Mouse (Mus musculus): ENCODE measurements at regions not wholly inside any gene's neighbourhood (a gene's known extent, or its start where the extent isn't known, plus 50 kb on each side); places are given as distances from the start of the nearest gene placed in this dataset.

DNA sequence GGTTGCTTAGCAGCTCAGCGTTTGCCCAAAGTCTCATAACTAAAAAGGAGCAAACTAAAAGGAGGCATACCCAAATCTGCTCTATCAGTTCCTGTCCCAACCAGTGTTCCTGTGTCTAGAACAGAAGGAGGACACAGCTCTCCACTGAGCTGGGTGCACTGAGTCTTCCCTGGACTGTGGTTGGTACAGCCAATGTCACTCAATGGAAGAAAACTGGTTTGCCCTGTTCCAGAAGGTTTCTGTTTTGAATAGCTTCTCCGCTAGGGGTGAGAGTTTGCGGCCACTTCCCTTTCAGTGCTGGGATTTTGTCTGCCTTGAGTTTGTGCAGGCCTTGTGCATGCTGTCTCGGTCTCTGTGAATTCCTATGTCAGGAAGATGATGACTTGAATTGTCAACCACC is 194.6 kb upstream of the Map3k7 start:
- Histone ChIP-seq H3K4me3 (ENCODE audit: insufficient read depth, low read depth, low read length) (no peak overlapping the region), H3K27ac (replicated peaks; ENCODE audit: low read depth, low read length) (no peak overlapping the region), H3K4me1 (ENCODE audit: control insufficient read depth, insufficient read depth, insufficient read length, low read length) (no peaks in the 10 kb centered on the region)

GRCm38 (mm10) chr4:31786284-31786683 is 177.6 kb upstream of the Map3k7 start:
- H3K27ac ChIP-seq (replicated peaks; ENCODE audit: low read depth, low read length) = no peak overlapping the region
- H3K4me1 ChIP-seq (ENCODE audit: control insufficient read depth, insufficient read depth, insufficient read length, low read length) = no peaks in the 10 kb centered on the region
- no peak overlapping the region for H3K4me3 ChIP-seq (ENCODE audit: insufficient read depth, low read depth, low read length)

- H3K27ac ChIP-seq (replicated peaks; ENCODE audit: low read depth, low read length) = no peak overlapping the region
- H3K4me1 ChIP-seq (ENCODE audit: control insufficient read depth, insufficient read depth, insufficient read length, low read length) = no peaks in the 10 kb centered on the region
- no peak overlapping the region for H3K4me3 ChIP-seq (ENCODE audit: insufficient read depth, low read depth, low read length)
These were observed 146.2 kb upstream of the Map3k7 start for GRCm38 (mm10) chr4:31817574-31818240.

DNA sequence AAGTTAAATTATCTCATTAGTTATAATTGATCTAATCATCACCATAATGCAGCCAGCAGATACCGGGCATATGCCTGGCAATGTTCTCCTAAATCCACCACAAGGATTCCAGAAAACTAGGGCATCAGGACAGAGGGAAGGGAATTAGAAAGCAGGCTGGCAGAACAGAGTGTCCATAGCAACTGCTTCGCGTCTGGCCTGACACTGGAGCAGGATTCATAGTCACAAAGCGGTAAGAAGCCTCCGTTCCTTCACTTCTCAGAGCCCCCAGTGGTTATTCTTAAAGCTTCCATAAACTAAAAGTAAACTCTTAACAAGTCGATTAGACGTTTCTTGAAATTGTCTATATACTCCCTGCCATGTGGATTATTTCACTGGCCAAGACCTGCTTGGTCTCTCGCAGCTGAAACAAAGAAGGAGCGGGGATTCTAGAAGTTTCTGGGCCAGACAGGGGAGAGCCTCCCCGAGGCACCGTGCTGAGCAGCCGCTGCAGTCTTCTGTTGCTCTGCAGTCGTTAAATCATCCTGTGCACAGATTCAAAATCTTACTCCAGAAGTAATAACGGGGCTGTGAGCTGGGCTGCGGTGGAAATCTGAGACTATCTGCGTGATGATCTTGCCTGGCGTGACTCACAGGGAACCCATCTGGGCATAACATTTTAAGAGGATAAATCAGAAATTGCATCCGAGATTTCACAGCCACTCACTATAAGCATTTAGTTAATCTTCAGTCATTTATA is 144.2 kb upstream of the Map3k7 start:
- no peak overlapping the region for H3K4me3 ChIP-seq (ENCODE audit: insufficient read depth, low read depth, low read length)
- no peaks in the 10 kb centered on the region; the same call in 1 of the 2 replicates for H3K4me1 ChIP-seq (ENCODE audit: control insufficient read depth, insufficient read depth, insufficient read length, low read length)
- no peak overlapping the region for H3K27ac ChIP-seq (replicated peaks; ENCODE audit: low read depth, low read length)

- Histone ChIP-seq H3K27ac (replicated peaks; ENCODE audit: low read depth, low read length) (no peak overlapping the region), H3K4me3 (ENCODE audit: insufficient read depth, low read depth, low read length) (peak overlapping the region; percentile 12; the same call in 1 of the 2 replicates), H3K4me1 (ENCODE audit: control insufficient read depth, insufficient read depth, insufficient read length, low read length) (no peaks in the 10 kb centered on the region; the same call in 1 of the 2 replicates)
These were observed 140.1 kb upstream of the Map3k7 start for GRCm38 (mm10) chr4:31823574-31824348.

DNA sequence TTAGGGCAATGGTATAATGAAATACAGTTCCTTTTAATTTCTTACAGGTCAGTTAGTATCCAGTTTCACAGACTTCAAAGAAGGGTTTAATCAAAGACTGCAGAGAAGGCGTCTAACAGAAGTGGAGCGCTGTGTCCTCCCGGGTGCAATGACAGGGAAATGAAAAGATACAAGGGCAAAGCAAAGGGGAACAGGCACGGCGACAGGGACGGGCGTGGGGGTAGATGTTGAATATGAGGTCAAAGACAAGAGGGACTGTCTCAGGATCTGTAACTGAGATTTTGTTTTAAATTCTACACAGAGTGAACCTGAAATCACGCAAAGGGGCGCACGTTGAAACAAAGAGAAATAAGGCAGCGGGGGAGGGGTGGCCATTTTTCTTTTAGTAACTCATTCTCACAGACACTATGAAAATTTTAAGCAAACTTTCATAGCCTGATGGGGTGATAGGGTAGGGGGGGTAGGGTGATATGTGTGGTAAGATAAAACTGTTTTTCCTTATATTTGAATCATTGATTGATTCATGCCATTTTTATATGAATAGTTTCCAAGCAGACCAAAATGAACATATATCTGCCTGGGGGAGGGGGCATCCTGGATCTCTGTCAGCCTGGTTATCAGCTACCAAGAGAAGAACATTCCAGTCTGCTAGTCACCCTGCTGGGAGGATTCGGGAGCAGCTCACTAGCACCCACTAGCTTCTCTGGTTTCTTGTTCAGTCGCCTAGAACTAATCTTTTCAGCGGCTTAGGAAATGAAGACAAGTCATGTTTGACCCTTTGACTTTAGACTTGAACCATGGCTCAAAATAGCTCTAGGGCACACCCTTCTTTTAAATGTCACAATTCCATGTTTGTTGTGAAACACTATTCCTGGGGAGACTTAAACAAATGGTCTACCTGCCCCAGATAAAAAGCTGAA is 139.1 kb upstream of the Map3k7 start:
- Histone ChIP-seq H3K4me1 (ENCODE audit: control insufficient read depth, insufficient read depth, insufficient read length, low read length) (no peaks in the 10 kb centered on the region; the same call in 1 of the 2 replicates), H3K4me3 (ENCODE audit: insufficient read depth, low read depth, low read length) (no peak overlapping the region), H3K27ac (replicated peaks; ENCODE audit: low read depth, low read length) (no peak overlapping the region)

GRCm38 (mm10) chr4:31825438-31825830 is 138.5 kb upstream of the Map3k7 start:
- H3K4me1 ChIP-seq (ENCODE audit: control insufficient read depth, insufficient read depth, insufficient read length, low read length) = no peaks in the 10 kb centered on the region; the same call in 1 of the 2 replicates
- no peak overlapping the region for H3K4me3 ChIP-seq (ENCODE audit: insufficient read depth, low read depth, low read length)
- no peak overlapping the region for H3K27ac ChIP-seq (replicated peaks; ENCODE audit: low read depth, low read length)

DNA sequence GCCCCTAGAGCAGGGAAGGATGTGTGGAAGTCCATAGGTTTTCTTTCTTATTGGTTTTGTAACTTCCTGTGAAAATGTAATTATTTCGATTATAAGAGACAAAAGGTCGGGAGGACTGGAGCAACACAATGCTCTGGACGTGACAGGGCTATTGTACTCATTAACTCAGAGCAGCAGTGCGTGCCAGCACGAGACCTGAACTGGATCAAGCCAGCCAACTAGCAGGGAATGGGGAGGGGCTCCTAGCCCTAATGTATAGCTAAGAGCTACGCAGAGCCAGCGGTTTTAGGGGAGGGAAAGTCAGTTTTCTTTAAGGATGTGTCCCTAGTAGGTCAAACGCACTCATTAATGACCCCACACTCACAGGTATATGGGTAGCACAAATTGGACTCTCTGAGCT is 137.2 kb upstream of the Map3k7 start:
- H3K4me3 ChIP-seq (ENCODE audit: insufficient read depth, low read depth, low read length) = no peak overlapping the region
- no peak overlapping the region for H3K27ac ChIP-seq (replicated peaks; ENCODE audit: low read depth, low read length)
- H3K4me1 ChIP-seq (ENCODE audit: control insufficient read depth, insufficient read depth, insufficient read length, low read length) = no peaks in the 10 kb centered on the region; the same call in 1 of the 2 replicates

- H3K4me3 ChIP-seq (ENCODE audit: insufficient read depth, low read depth, low read length) = no peak overlapping the region
- no peak overlapping the region for H3K27ac ChIP-seq (replicated peaks; ENCODE audit: low read depth, low read length)
These were observed 136.6 kb upstream of the Map3k7 start for GRCm38 (mm10) chr4:31827266-31827665.

DNA sequence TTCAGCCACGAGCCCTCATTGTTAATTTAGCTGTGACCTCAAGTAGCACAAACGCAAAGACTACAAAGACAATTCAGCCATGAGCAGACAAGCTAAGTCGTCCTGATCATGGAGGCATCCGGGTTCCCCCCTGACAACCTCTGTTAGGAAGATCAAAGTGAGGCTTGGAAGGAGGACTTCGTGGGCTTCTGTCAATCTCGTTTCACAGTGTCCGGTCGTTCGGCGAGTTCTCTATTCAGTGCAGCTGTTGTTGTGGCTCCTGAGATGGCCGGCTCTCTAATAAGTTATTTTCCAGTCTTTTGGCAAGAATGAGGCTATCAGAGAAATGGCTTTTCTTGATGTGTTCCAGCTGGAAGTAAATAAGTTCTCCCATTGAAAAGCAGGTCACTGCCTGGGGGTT is 133.7 kb upstream of the Map3k7 start:
- Histone ChIP-seq H3K27ac (replicated peaks; ENCODE audit: low read depth, low read length) (no peak overlapping the region), H3K4me3 (ENCODE audit: insufficient read depth, low read depth, low read length) (no peak overlapping the region), H3K4me1 (ENCODE audit: control insufficient read depth, insufficient read depth, insufficient read length, low read length) (no peaks in the 10 kb centered on the region)

More at GRCm38 (mm10) chr4:31827266-31827665, 136.6 kb upstream of the Map3k7 start:
- no peaks in the 10 kb centered on the region; the same call in 1 of the 2 replicates for H3K4me1 ChIP-seq (ENCODE audit: control insufficient read depth, insufficient read depth, insufficient read length, low read length)

DNA sequence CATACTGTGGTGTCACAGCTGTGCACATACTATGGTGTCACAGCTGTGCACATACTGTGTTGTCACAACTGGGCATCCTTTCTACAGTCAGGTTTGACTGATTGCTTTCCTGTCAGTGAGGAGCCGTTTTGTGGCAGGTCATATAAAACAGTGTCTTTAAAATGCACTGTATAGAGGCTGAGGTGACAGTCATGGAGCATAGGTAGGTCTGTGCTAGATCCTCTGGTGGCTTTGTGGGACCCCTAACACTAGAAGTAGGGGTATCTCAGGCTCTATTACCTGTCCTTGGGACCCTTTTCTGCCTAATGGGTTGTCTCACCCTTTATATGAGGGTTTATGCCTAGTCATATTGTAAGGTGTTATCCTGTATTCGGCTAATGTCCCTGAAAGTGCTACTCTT is 132.4 kb upstream of the Map3k7 start:
- no peaks in the 10 kb centered on the region for H3K4me1 ChIP-seq (ENCODE audit: control insufficient read depth, insufficient read depth, insufficient read length, low read length)
- H3K27ac ChIP-seq (replicated peaks; ENCODE audit: low read depth, low read length) = no peak overlapping the region
- no peak overlapping the region for H3K4me3 ChIP-seq (ENCODE audit: insufficient read depth, low read depth, low read length)

DNA sequence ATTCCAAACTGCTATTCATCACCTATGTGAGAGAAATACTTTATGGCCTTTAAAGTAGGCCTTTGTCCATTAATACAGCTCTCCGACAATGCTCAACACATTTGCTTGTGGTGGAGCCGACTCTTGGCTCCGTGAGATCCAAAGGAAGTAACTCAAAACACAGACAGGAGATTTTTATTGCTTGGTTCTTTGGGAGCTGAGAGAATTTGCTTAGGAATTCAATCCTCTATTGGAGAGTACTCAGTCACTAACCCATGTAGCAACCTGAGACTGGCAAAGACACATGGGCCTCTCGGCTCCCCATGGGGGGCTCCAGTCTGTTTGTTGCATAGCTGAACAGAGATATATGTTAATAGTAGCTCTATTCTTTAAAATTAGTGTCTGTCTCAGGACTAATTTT is 130.1 kb upstream of the Map3k7 start:
- H3K27ac ChIP-seq (replicated peaks; ENCODE audit: low read depth, low read length) = no peak overlapping the region
- no peaks in the 10 kb centered on the region for H3K4me1 ChIP-seq (ENCODE audit: control insufficient read depth, insufficient read depth, insufficient read length, low read length)
- H3K4me3 ChIP-seq (ENCODE audit: insufficient read depth, low read depth, low read length) = no peak overlapping the region

DNA sequence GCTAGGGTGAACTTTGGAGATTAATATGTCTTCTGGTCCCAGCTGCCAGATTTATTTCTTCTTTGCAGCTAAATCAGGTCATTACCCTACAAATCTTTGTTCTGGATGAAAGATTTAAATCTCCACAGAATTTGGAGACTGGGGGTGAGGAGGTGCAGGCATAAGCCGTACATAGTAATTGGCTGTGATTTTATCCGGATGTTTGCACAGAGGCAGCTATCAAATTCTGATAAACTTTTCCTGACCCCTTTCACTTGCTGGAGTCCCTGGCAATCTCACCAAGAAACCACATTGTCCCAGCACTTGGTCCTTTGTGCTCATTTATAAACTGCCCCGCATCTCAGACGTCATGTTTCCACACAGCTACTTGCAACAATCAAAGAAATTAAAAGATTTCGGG is 128.8 kb upstream of the Map3k7 start:
- Histone ChIP-seq H3K4me1 (ENCODE audit: control insufficient read depth, insufficient read depth, insufficient read length, low read length) (no peaks in the 10 kb centered on the region), H3K4me3 (ENCODE audit: insufficient read depth, low read depth, low read length) (no peak overlapping the region), H3K27ac (replicated peaks; ENCODE audit: low read depth, low read length) (no peak overlapping the region)

GRCm38 (mm10) chr4:31838592-31838991 is 125.3 kb upstream of the Map3k7 start:
- H3K4me3 ChIP-seq (ENCODE audit: insufficient read depth, low read depth, low read length) = no peak overlapping the region
- no peak overlapping the region for H3K27ac ChIP-seq (replicated peaks; ENCODE audit: low read depth, low read length)
- H3K4me1 ChIP-seq (ENCODE audit: control insufficient read depth, insufficient read depth, insufficient read length, low read length) = no peaks in the 10 kb centered on the region
